ENCODE assay signal across 8 mouse cellular contexts in the genomic region with DNA sequence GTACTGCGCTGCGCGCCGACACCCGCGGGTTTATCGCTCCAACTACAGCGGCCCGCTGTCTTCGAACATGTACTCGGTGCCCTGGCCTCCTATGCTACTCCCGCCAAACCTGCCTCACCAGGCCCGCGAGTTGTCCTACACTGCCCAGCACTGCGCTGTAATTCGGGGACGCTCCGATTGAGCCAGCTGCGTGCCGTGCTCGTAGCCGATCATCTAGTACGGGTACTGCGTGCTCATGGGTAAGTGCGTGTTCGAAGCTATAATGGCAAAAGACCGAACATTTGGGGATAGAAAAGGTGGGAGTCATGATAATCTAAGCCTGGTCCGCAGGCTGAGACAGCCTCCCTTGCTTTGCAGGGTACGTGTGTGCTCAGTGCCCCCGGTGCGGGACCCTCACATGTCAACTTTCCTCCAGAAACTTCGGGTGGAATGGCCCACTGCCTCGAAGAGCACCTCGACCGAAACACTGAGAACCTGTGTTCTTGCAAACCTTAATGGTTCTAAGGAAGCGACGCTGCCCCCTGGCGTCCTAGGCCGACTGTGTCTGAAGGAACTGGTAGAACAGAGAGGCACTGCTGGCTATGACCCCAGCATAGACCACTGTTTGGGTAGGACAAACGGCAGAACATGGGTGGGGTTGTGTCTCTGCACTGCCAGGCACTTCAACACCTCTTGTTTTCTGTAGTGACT. TPM values are rescaled to one million over a fixed set of nuclear protein-coding genes. Genes with fewer than 3 reads are reported as not detected.
DNase-seq lines count a peak whose midpoint lies in the region; ATAC-seq lines count a peak whose summit lies in the region.

No protein-coding gene starts in this region.

- peak; percentile 87 for DNase-seq in CD4-positive helper T cell, adult 2 months (ENCODE audit: low read depth, low spot score)
- peak; percentile 58 for DNase-seq in adrenal gland, adult 8-10 months
- DNase-seq in lung, adult 18-20 months: peak; percentile 82 to 85
- peak; percentile 77 to 82 for DNase-seq in thymus, adult 18-20 months

- 2% methylated on average over 40 of the region's 40 CpGs for WGBS in embryonic facial prominence, embryonic 12.5 days
- WGBS in heart, embryonic 12.5 days: 1% methylated on average over 40 of the region's 40 CpGs
- under 1% methylated on average over 40 of the region's 40 CpGs for WGBS in kidney, embryonic 16.5 days
- 1% methylated on average over 40 of the region's 40 CpGs for WGBS in neural tube, embryonic 14.5 days

- peaks cover 49% of the 10 kb centered on the region for H3K36me3 ChIP-seq in embryonic facial prominence, embryonic 12.5 days
- H3K36me3 ChIP-seq in heart, embryonic 12.5 days: peaks cover 45% of the 10 kb centered on the region
- H3K36me3 ChIP-seq in kidney, embryonic 16.5 days (ENCODE audit: insufficient read depth, low read length): peaks cover 37% of the 10 kb centered on the region
- peaks cover 45% of the 10 kb centered on the region for H3K36me3 ChIP-seq in neural tube, embryonic 14.5 days (ENCODE audit: control insufficient read depth, insufficient read depth, low read length)

- ATAC-seq in embryonic facial prominence, embryonic 12.5 days (ENCODE audit: insufficient number of reproducible peaks, insufficient read depth, low FRiP score, low TSS enrichment): no peak; the same call in 1 of the 2 replicates
- ATAC-seq in heart, embryonic 12.5 days (ENCODE audit: insufficient number of reproducible peaks, low FRiP score): 0 out of 2 replicates have a peak, but pooled peaks have one; percentile 3
- peak; percentile 3; the same call in 1 of the 2 replicates for ATAC-seq in kidney, embryonic 16.5 days (ENCODE audit: low FRiP score, low TSS enrichment)
- peak; percentile 5; the same call in 1 of the 2 replicates for ATAC-seq in neural tube, embryonic 14.5 days (ENCODE audit: low read depth)

- peak overlapping the region; percentile 74 for H3K27ac ChIP-seq in embryonic facial prominence, embryonic 12.5 days
- peak overlapping the region; percentile 37; the same call in 1 of the 2 replicates for H3K27ac ChIP-seq in heart, embryonic 12.5 days (ENCODE audit: poor library complexity, severe bottlenecking)
- H3K27ac ChIP-seq in kidney, embryonic 16.5 days (ENCODE audit: low read length): peak overlapping the region; percentile 29
- peak overlapping the region; percentile 35 for H3K27ac ChIP-seq in neural tube, embryonic 14.5 days (ENCODE audit: low read depth, low read length)

- no peaks in the 10 kb centered on the region for H3K9me3 ChIP-seq in embryonic facial prominence, embryonic 12.5 days
- no peaks in the 10 kb centered on the region for H3K9me3 ChIP-seq in heart, embryonic 12.5 days (replicated peaks)
- no peaks in the 10 kb centered on the region for H3K9me3 ChIP-seq in kidney, embryonic 16.5 days (ENCODE audit: low read length)
- H3K9me3 ChIP-seq in neural tube, embryonic 14.5 days (ENCODE audit: control insufficient read depth, low read length): no peaks in the 10 kb centered on the region

- H3K4me2 ChIP-seq in embryonic facial prominence, embryonic 12.5 days (replicated peaks): peak overlapping the region; percentile 98
- peak overlapping the region; percentile 98 for H3K4me2 ChIP-seq in heart, embryonic 12.5 days
- peak overlapping the region; percentile 94 for H3K4me2 ChIP-seq in kidney, embryonic 16.5 days (replicated peaks; ENCODE audit: low read depth, low read length)
- peak overlapping the region; percentile 71 for H3K4me2 ChIP-seq in neural tube, embryonic 14.5 days (ENCODE audit: low read depth, low read length)

- peak overlapping the region; percentile 60 for H3K4me3 ChIP-seq in embryonic facial prominence, embryonic 12.5 days
- H3K4me3 ChIP-seq in heart, embryonic 12.5 days: peak overlapping the region; percentile 78
- H3K4me3 ChIP-seq in kidney, embryonic 16.5 days (ENCODE audit: low read length): peak overlapping the region; percentile 64
- H3K4me3 ChIP-seq in neural tube, embryonic 14.5 days (ENCODE audit: low read depth, low read length): peak overlapping the region; percentile 46

- H3K9ac ChIP-seq in embryonic facial prominence, embryonic 12.5 days: peak overlapping the region; percentile 71
- peak overlapping the region; percentile 88 for H3K9ac ChIP-seq in heart, embryonic 12.5 days
- H3K9ac ChIP-seq in kidney, embryonic 16.5 days (replicated peaks; ENCODE audit: low read length): peak overlapping the region; percentile 74
- peak overlapping the region; percentile 53 for H3K9ac ChIP-seq in neural tube, embryonic 14.5 days (replicated peaks; ENCODE audit: low read depth, low read length)

- no peaks in the 10 kb centered on the region for H3K27me3 ChIP-seq in embryonic facial prominence, embryonic 12.5 days
- no peaks in the 10 kb centered on the region for H3K27me3 ChIP-seq in heart, embryonic 12.5 days (replicated peaks)
- no peaks in the 10 kb centered on the region for H3K27me3 ChIP-seq in kidney, embryonic 16.5 days (ENCODE audit: insufficient read depth, low read length)
- H3K27me3 ChIP-seq in neural tube, embryonic 14.5 days (ENCODE audit: control insufficient read depth, insufficient read depth, low read length): no peaks in the 10 kb centered on the region

- H3K4me1 ChIP-seq in embryonic facial prominence, embryonic 12.5 days: peaks cover 48% of the 10 kb centered on the region
- peaks cover 46% of the 10 kb centered on the region for H3K4me1 ChIP-seq in heart, embryonic 12.5 days (replicated peaks)
- peaks cover 36% of the 10 kb centered on the region for H3K4me1 ChIP-seq in kidney, embryonic 16.5 days (ENCODE audit: insufficient read depth, low read length)
- peaks cover 39% of the 10 kb centered on the region for H3K4me1 ChIP-seq in neural tube, embryonic 14.5 days (ENCODE audit: control insufficient read depth, insufficient read depth, low read length)

RNA-seq across cellular contexts. Expression of a gene that starts 0.7 kb away (rescaled TPM):
- total RNA-seq in adrenal gland, adult 8-10 months (2022): 10 to 100 TPM; 72.5 to 99.3 (median 83.0) TPM
- polyA plus RNA-seq in embryonic facial prominence, embryonic 12.5 days (2016; fragmentation: Nextera tagmentation; extraction: Ambion mirVana): 199 and 207 TPM in 2 replicates
- 89.4 and 91.4 TPM in 2 replicates for polyA plus RNA-seq in heart, embryonic 12.5 days (2016; fragmentation: Nextera tagmentation; extraction: Ambion mirVana)
- polyA plus RNA-seq in kidney, embryonic 16.5 days (2015; fragmentation: Nextera tagmentation; extraction: Ambion mirVana): 200 TPM in 2 replicates
- polyA plus RNA-seq in neural tube, embryonic 14.5 days (2014; fragmentation: Nextera tagmentation; extraction: Ambion mirVana): 257 and 258 TPM in 2 replicates

RNA-seq across cellular contexts. Expression of a gene that starts 3.1 kb away (rescaled TPM):
- 10 to 100 TPM; 60.1 to 76.1 (median 70.8) TPM for total RNA-seq in adrenal gland, adult 8-10 months (2022)
- 49.9 and 59.2 TPM in 2 replicates for polyA plus RNA-seq in embryonic facial prominence, embryonic 12.5 days (2016; fragmentation: Nextera tagmentation; extraction: Ambion mirVana)
- polyA plus RNA-seq in heart, embryonic 12.5 days (2016; fragmentation: Nextera tagmentation; extraction: Ambion mirVana): 49.9 and 55.5 TPM in 2 replicates
- polyA plus RNA-seq in kidney, embryonic 16.5 days (2015; fragmentation: Nextera tagmentation; extraction: Ambion mirVana): 47.6 and 48.6 TPM in 2 replicates
- polyA plus RNA-seq in neural tube, embryonic 14.5 days (2014; fragmentation: Nextera tagmentation; extraction: Ambion mirVana): 81.7 and 96.8 TPM in 2 replicates

RNA-seq across cellular contexts. Expression of a gene that starts 8.2 kb away (rescaled TPM):
- total RNA-seq in adrenal gland, adult 8-10 months (2022): 100 to 1,000 TPM; 115 to 182 (median 165) TPM
- 215 and 220 TPM in 2 replicates for polyA plus RNA-seq in embryonic facial prominence, embryonic 12.5 days (2016; fragmentation: Nextera tagmentation; extraction: Ambion mirVana)
- 79.4 and 80.8 TPM in 2 replicates for polyA plus RNA-seq in heart, embryonic 12.5 days (2016; fragmentation: Nextera tagmentation; extraction: Ambion mirVana)
- 148 and 150 TPM in 2 replicates for polyA plus RNA-seq in kidney, embryonic 16.5 days (2015; fragmentation: Nextera tagmentation; extraction: Ambion mirVana)
- 206 and 229 TPM in 2 replicates for polyA plus RNA-seq in neural tube, embryonic 14.5 days (2014; fragmentation: Nextera tagmentation; extraction: Ambion mirVana)

RNA-seq across cellular contexts. Expression of a gene that starts 10.3 kb away (rescaled TPM):
- total RNA-seq in adrenal gland, adult 8-10 months (2022): 10 to 100 TPM; 59.9 to 88.8 (median 73.5) TPM
- 207 and 209 TPM in 2 replicates for polyA plus RNA-seq in embryonic facial prominence, embryonic 12.5 days (2016; fragmentation: Nextera tagmentation; extraction: Ambion mirVana)
- polyA plus RNA-seq in heart, embryonic 12.5 days (2016; fragmentation: Nextera tagmentation; extraction: Ambion mirVana): 105 and 115 TPM in 2 replicates
- polyA plus RNA-seq in kidney, embryonic 16.5 days (2015; fragmentation: Nextera tagmentation; extraction: Ambion mirVana): 188 and 198 TPM in 2 replicates
- polyA plus RNA-seq in neural tube, embryonic 14.5 days (2014; fragmentation: Nextera tagmentation; extraction: Ambion mirVana): 105 and 119 TPM in 2 replicates

RNA-seq across cellular contexts. Expression of a gene that starts 27.1 kb away (rescaled TPM):
- 10 to 100 TPM in 3 of 4 experiments, 1 to 10 TPM in 1; 7.4 to 14.7 (median 11.6) TPM for total RNA-seq in adrenal gland, adult 8-10 months (2022)
- 10.4 and 11.6 TPM in 2 replicates for polyA plus RNA-seq in embryonic facial prominence, embryonic 12.5 days (2016; fragmentation: Nextera tagmentation; extraction: Ambion mirVana)
- polyA plus RNA-seq in heart, embryonic 12.5 days (2016; fragmentation: Nextera tagmentation; extraction: Ambion mirVana): 18.9 and 21.2 TPM in 2 replicates
- polyA plus RNA-seq in kidney, embryonic 16.5 days (2015; fragmentation: Nextera tagmentation; extraction: Ambion mirVana): 10.8 and 11.0 TPM in 2 replicates
- polyA plus RNA-seq in neural tube, embryonic 14.5 days (2014; fragmentation: Nextera tagmentation; extraction: Ambion mirVana): 31.0 and 37.3 TPM in 2 replicates
